Mouse (Mus musculus): Measurements from ENCODE around the gene Atp6v0b. TPM values are rescaled to one million over a fixed set of nuclear protein-coding genes. Genes with fewer than 3 reads are reported as not detected.

The Atp6v0b gene
- total RNA-seq, 2 experiments from 2014 or later = 67.0 to 70.8 TPM

DNA sequence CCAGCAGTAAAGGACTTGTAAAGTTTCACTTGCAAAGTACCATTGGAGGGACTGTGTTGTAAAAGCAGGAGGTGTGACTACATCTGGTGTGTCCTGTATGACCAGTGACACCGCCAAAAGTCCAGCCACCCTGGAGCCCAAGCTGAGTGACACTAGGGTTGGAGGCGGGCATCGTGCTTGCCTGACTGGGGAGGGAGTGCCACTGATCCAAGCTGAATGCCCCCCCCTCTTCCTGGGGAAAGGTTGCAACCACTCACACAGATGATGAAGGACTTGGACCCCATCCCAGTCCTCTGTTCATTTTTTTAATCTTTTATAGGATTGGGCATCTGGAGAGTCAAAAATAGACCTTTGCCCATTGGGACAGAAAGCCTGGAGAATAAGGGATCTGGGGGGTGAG is 45.6 kb downstream of the Atp6v0b start:
- DNase-seq (ENCODE audit: low spot score in 2 of 2) = no peak

DNA sequence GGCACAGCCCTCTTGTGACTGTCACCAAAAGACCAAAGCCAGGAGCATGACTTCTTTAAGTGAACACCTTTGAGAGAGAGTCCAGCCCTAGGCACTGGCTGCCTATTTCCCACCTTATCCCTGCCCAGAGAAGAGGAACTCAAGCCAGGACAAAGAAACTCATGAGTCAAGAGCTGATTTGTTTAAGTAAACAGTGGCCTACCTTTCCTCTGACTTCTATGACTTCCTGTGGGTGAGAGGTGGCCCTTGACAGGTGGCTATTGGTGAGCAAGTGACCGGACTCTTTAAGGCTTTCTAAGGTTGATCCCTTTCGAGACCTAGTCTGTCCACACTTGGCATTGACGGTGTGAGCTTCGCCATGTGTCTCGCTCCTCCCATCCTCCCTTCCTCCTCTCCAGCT is 46.3 kb downstream of the Atp6v0b start:
- DNase-seq (ENCODE audit: low spot score in 2 of 2) = no peak

DNA sequence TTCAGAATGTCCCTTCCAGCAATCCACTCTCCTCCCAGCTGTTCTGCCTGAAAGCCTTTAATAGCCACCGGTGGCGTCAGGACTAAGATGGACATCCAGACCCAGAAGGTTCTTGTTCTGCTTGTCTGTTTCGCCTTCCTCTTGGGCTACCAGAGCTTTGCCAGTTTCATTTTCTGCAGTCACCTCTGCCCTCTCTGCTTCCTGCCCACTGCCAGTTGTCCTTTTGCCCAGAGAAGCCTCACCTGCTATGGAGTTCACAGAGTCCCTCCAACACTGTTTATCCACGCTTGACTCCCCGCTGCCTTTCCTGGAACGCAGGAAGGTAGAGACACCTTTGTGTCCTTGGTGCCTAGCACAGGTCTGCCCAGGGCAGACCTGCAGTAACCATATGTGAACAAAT is 47.8 kb downstream of the Atp6v0b start:
- no peak for DNase-seq (ENCODE audit: low spot score in 2 of 2)

DNA sequence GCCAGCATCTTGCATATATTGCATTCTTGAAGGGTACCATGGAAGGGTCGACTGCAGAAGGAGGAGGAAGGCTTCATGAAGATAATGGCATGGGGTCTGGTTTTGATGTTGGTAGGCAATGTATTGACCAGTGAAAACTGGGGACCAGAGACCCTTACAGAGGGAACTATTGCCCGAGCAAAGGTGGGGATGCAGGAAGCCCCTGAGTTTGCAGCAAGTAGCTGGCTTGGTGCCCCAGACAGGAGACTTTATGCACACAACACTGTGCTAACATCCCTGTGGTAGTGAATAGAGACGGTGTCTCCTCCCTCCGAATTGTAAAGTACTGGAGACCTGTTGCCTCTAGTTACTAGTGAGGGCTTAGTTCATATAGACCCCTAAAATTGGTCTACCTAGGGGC is 49.9 kb downstream of the Atp6v0b start:
- DNase-seq (ENCODE audit: low spot score in 2 of 2) = no peak

- peak; percentile 79 to 84 for DNase-seq (ENCODE audit: low spot score in 2 of 2)
These were observed 50.8 kb downstream of the Atp6v0b start for GRCm38 (mm10) chr4:117836204-117836767.

DNA sequence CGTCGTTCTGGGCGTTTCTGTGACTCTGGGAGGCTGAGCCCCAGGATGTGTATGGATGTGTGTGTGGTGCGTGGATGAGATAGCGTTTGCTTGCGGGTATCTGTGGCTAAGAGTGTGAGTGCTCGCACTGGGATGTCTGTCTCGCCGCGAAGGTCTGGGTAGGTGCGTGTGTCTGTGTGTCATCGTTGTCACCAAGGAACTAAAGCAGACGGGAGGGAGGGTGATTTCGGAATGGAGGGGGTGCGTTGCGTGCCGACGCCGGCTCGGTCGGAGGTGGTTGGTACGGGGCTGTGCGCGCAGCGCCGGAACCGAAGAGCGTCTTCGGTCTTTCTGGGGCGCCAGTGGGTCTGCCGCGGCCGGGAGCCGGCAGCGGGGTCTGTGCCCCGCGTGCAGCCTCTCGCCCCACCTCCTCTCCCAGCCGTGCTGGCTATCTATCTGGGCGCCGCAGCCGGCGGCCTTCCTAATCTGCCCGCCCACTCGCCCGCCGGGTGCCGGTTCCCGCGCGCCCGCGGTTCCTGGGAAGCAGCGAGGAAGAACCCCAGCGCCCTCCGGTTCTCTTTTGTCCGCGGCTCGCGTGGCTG is 51.5 kb downstream of the Atp6v0b start:
- DNase-seq (ENCODE audit: low spot score in 2 of 2) = peak in 1 of 2 experiments; percentile 42

GRCm38 (mm10) chr4:117834845-117835530 is 52.1 kb downstream of the Atp6v0b start:
- DNase-seq (ENCODE audit: low spot score in 2 of 2) = peak in 1 of 2 experiments; percentile 56

DNA sequence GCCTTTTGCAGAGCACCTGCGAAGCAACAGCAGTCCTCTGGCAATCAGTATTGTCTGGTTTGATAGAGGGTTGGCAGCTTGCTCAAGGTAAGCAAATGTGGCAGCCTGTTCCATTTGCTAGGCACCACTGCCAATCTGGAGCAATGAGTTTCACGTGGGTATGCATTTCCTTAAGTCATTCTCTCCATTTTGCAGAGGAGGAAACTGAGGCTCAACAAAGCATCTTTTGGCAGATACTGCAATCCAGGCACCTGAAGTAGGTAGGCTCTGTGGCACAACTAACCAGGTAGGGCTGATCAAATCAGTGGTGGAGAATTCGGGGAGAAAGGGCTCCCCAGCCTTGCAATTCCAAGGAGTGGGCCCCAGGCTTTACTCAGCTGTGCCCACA is 52.7 kb downstream of the Atp6v0b start, which contains the start of gene Slc6a9:
TSS of gene Slc6a9 (plus strand) at position 50 of the 388 bp plus-strand sequence.
- DNase-seq (ENCODE audit: low spot score in 2 of 2) = no peak

Other genes starting within 250 kb of the Atp6v0b start
- 10 to 100 TPM; 25.7 to 29.5 TPM for gene Dmap1, start 205.1 kb downstream of the Atp6v0b start, total RNA-seq (2021)
- not detected for gene Gm12845, start 162.9 kb downstream of the Atp6v0b start, total RNA-seq (2021)
- gene Klf17, start 121.7 kb downstream of the Atp6v0b start, total RNA-seq (2021) = not detected
- 1 to 10 TPM; 6.1 to 6.9 TPM for gene Slc6a9, start 52.8 kb downstream of the Atp6v0b start, total RNA-seq (2021)
- gene Ccdc24, start 14.8 kb downstream of the Atp6v0b start, total RNA-seq (2021) = under 1 TPM; 0.59 to 0.91 TPM
- 10 to 100 TPM; 25.7 to 27.4 TPM for gene B4galt2, start 3.8 kb downstream of the Atp6v0b start, total RNA-seq (2021)
- gene Dph2, start 4.7 kb upstream of the Atp6v0b start, total RNA-seq (2021) = 1 to 10 TPM; 4.6 to 5.3 TPM
- gene Ipo13, start 27.7 kb upstream of the Atp6v0b start, total RNA-seq (2021) = 100 to 1,000 TPM; 124 to 135 TPM
- 1 to 10 TPM; 1.4 to 2.0 TPM for gene Artn, start 42.4 kb upstream of the Atp6v0b start, total RNA-seq (2021)
- 10 to 100 TPM; 34.9 to 37.5 TPM for gene St3gal3, start 247.6 kb upstream of the Atp6v0b start, total RNA-seq (2021)